Mouse (Mus musculus) urinary bladder, adult 2 months (tissue): ENCODE data around the gene Fads3. TPM values are rescaled to one million over a fixed set of nuclear protein-coding genes. Genes with fewer than 3 reads are reported as not detected.

Experiments
- DNase-seq: peaks from one replicate; pipeline ENCODE4 v3.0.0; 2022; ENCODE audit warnings: low spot score
- polyA plus RNA-seq: library from polyadenylated mRNA; depleted of rRNA; stranded (reverse); fragments of >200 nt; gene quantifications from 2 replicates; pipeline ENCODE4 v1.2.3, GENCODE M21; 2012

The Fads3 gene
- polyA plus RNA-seq, 1 experiment: 41.9 TPM

GRCm38 (mm10) chr19:10050438-10050837, 9.1 kb downstream of the Fads3 start:
- no peak for DNase-seq

- no peak for DNase-seq
These were observed 11.3 kb downstream of the Fads3 start for GRCm38 (mm10) chr19:10052698-10053097.

GRCm38 (mm10) chr19:10053692-10054260, 12.4 kb downstream of the Fads3 start:
- DNase-seq: no peak

GRCm38 (mm10) chr19:10054361-10055075, 13.1 kb downstream of the Fads3 start:
- DNase-seq: no peak

- DNase-seq: no peak
These were observed 13.9 kb downstream of the Fads3 start for GRCm38 (mm10) chr19:10055261-10055660.

GRCm38 (mm10) chr19:10055783-10056660, 14.7 kb downstream of the Fads3 start:
- DNase-seq: no peak

- DNase-seq: no peak
These were observed 15.3 kb downstream of the Fads3 start for GRCm38 (mm10) chr19:10056686-10057085.

- no peak for DNase-seq
These were observed 16.4 kb downstream of the Fads3 start for GRCm38 (mm10) chr19:10057486-10058351.

- no peak for DNase-seq
These were observed 17.0 kb downstream of the Fads3 start for GRCm38 (mm10) chr19:10058352-10058825.

GRCm38 (mm10) chr19:10058876-10059427, 17.6 kb downstream of the Fads3 start:
- DNase-seq: no peak

- no peak for DNase-seq
These were observed 18.7 kb downstream of the Fads3 start for GRCm38 (mm10) chr19:10059911-10060567.

- no peak for DNase-seq
These were observed 19.6 kb downstream of the Fads3 start for GRCm38 (mm10) chr19:10060783-10061590.

- DNase-seq: no peak
These were observed 20.3 kb downstream of the Fads3 start for GRCm38 (mm10) chr19:10061624-10062023.

- DNase-seq: no peak
These were observed 20.9 kb downstream of the Fads3 start for GRCm38 (mm10) chr19:10062292-10062691.

GRCm38 (mm10) chr19:10062862-10063261, 21.5 kb downstream of the Fads3 start:
- DNase-seq: no peak

GRCm38 (mm10) chr19:10064173-10065012, 23.0 kb downstream of the Fads3 start:
- DNase-seq: no peak

GRCm38 (mm10) chr19:10065465-10066188, 24.3 kb downstream of the Fads3 start:
- no peak for DNase-seq

- no peak for DNase-seq
These were observed 24.8 kb downstream of the Fads3 start for GRCm38 (mm10) chr19:10066189-10066500.
